Mouse (Mus musculus): ENCODE results near the gene Efcab1.
"Not testable (repeated sequence)": the region's sequence is repeated elsewhere in the genome, so short reads cannot be mapped to it uniquely, and the experiment has no call there.

Gene Efcab1

DNA sequence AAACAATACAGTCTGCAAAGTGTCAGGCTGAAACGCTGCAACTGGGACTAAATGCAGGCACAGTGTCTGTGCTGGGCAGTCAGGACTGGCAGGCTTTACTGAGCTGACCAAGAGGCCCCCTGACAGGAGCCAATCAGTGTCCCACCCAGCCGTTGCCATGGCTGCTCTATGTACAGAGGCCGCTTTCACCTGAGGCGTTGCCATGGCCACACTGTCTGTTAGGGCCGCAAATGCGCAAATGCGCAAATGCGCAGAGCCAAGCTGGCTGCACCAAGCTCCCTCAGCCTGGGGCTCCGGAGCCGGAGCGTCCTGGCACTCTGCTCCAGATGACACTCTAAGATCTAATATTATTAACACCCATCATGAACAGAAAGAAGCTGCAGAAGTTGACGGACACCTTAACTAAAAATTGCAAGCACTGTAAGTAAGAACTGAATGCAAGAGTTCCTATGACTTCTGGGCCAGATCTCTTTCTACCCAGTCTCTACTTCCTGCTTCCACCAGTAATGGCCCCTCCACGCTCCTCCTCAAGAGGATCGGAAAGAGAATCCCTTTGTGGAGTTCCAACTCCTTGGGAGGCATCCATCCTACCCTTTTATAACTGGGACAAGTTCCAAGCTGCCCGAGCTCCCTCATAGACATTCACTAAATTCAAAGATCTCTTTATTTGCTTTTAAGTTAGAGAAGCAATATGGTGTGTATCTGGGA, at the start of gene Efcab1:
Efcab1 (plus strand) TSS at position 214 of the 708 bp plus-strand sequence.
- DNase-seq (ENCODE audit: low read depth, low spot score): peak; percentile 26

DNA sequence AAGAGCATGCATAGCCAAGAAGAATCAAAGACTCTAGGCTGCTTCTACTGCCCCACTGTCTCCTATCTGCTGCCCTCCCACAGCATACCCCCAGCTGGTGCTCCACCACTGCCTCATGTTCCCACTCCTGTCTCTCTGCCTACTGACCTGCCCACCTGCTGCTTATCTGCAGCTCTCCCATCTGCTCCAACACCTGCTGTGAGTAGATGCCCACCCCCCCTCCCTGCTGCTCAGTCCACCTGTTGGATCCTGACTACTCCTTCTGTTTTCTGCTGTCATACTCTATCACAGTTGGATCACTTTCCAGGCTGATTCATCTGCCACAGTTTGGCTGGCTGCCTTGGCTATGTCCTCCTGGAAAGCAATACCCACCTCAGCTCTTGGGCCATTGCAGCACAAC, 47.0 kb upstream of the Efcab1 start:
- no peak for DNase-seq (ENCODE audit: low read depth, low spot score)

DNA sequence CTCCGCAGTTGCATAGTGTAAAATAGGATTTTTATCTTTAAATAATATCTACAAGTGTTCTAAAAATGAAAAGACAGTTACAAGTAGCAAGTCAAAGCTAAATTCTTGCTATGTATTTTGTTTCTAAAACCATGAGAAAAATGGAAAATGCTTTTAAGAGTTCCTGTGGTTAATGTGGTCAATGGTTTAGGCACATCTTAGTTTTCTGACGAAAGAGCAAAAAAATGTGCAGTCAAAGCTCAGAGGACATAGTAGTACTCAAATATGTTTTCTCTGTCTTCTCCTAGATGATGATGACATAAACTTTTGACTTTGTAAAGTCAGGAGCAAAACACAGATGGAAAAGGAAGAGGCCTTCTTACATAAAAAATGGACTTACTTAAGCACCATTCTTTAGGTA, 21.5 kb upstream of the Efcab1 start:
- no peak for DNase-seq (ENCODE audit: low read depth, low spot score)

DNA sequence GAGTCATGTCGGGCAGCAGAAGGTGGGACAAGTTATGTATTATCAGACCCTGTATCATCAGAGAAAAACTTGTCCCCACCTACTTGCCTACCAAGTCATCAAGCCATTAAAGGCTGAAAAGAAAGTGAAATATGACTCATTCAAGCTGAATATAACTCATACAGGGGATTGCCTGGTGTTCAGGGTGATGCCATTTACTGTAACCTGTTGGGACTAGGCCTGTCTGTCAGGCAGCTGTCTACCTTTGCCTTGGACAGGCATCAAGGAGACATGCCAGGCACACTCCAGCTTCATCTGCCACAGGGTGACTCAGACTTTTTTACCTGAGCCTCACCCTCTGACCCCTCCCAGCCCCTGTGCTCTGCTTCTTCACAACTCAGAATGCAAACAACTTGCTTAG, 21.0 kb upstream of the Efcab1 start:
- DNase-seq (ENCODE audit: low read depth, low spot score): no peak

DNA sequence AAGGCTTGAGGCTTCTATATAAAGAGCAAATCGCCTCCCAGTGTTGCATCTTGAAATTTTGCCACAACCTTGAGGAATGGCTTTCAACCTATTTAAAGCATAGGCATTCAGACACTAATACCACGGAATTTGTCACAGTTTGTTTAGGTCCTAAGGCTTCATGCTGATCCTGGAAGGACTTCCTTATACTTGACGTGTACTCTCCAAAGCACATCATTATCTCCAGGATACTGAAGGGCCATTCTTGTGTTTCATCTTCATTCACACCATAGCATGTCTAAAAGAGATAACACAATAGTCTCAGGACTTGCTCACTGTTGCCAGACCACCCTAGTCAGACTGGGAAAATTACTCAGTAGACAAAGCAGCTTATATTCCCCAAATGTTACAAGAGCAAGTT, 13.9 kb upstream of the Efcab1 start:
- DNase-seq (ENCODE audit: low read depth, low spot score): no peak

DNA sequence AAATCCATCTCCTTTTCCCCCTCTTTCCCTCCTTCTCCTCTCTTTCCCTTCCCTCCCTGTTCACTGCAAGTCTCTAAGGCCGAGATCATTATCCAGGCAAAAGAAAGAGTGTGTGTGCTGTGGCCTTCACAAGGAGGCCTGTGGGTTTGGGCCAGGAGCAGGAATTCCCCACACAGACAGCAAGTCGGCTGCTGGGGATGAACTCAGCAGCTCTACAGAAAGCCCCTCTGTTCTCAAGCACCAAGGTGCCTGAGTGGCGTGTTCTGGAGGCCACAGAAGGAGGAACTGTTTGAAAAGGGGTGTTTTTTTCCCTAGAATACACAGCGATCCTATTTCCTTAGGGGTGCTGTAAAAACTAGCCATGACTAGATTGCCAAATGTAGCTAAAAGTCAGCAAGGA, 12.5 kb upstream of the Efcab1 start:
- DNase-seq (ENCODE audit: low read depth, low spot score): no peak

- no peak for DNase-seq (ENCODE audit: low read depth, low spot score)
These were observed 11.7 kb upstream of the Efcab1 start for GRCm38 (mm10) chr16:14894713-14895112.

DNA sequence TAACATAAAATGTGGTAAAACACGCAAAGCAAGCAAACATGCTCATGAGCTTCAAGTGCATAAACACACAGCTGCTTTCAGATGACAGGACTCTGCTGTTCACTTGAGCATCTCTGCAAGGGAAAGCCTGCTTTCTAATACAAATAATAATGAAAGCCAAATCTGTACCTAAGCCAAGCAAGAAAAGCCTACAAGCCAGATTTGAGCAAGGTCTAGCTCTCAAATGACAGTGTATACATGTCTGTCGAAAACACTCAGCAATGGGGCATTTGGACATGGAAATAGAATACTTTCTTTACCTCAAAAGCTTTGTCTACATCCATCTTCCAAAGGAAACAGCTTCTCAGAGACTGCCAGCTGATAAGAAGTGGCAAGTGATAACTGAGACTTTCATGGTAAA, 10.9 kb upstream of the Efcab1 start:
- DNase-seq (ENCODE audit: low read depth, low spot score): no peak

DNA sequence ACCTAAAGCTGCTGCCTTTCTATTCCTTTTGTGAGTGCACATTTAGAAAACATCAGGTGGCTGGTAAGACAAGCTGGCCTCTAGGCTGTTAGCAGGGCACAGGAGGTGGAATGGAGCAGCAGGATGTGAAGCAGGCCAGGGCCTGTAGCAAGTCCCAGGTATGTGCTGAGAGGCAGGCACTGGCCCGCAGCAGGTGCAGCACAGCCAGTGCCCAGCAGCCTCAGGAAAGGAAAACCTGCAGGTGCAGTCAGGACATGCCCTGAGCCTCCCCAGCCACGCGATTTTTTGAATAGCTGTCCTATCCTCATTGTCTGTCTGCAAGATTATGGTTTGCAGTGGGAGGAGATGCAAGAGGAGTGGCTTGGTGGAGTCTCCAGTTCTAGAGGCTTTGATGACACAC, 24.3 kb downstream of the Efcab1 start:
- DNase-seq (ENCODE audit: low read depth, low spot score): not testable (repeated sequence)

DNA sequence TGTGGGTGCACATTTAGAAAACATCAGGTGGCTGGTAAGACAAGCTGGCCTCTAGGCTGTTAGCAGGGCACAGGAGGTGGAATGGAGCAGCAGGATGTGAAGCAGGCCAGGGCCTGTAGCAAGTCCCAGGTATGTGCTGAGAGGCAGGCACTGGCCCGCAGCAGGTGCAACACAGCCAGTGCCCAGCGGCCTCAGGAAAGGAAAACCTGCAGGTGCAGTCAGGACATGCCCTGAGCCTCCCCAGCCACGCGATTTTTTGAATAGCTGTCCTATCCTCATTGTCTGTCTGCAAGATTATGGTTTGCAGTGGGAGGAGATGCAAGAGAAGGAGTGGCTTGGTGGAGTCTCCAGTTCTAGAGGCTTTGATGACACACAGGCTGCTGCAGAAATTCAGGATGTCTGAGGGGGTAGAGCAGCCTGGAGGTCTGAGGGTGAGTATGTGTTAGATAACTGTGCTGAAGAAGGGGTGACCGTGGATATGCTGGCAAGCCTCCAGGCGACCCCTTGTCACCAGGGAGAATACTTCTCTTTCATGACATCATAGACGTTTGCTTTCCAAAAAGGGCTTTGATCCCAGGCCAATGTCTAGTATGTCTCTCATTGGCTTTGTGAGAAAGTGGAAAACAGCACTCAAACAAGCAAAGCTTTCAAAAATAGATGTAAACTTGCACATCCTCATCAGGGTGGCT, 30.2 kb downstream of the Efcab1 start:
- DNase-seq (ENCODE audit: low read depth, low spot score): not testable (repeated sequence)

DNA sequence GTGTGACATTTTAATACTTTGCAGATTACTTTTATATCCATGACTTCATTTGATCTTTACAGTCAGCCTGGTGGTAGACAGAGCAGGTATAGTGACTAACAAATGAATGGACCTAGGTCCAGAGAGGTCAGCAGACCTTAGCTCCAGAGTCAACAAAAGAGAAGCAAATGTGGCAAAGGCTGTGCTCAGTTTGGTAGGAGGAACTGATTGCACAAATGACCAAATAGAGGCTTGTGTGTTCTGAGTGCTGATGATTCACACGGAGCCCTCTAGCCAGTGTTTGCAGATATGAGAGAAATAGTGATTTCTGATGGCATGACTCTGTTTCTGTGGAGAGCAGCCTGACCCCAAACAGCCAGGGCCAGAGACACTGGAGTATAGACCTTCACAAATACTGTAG, 33.1 kb downstream of the Efcab1 start:
- DNase-seq (ENCODE audit: low read depth, low spot score): no peak

DNA sequence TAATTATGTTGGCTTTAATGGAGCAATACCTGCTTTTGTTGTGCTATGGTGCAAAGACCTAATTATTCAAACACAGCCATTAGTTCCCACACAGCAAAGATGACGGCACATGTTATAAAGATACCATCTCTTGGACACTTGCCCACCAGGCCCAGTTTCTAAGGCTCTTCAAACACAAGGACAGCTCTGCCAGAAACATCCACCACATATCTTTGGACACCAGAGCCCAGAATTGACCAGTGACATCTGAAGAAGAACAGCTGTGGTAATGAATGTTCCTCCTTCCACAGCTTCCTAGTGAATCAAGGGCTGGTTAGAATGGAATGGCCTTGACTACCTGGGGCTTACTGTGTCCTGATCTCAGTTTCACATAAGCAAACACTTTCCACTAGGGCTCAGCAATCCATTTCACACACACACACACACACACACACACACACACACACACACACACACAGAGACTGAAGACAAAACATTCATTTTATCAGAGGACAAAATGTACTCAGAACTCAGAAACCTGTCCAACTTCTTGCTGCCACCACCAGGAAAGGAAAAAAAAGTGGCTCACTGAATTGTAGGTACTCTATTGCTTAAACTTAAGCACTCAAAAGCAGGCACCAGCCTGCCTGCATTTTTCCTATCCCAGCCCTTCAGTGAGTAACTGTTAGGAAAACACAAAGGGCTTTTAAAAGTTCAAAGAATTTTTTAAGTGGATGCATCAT, 33.7 kb downstream of the Efcab1 start:
- DNase-seq (ENCODE audit: low read depth, low spot score): no peak

DNA sequence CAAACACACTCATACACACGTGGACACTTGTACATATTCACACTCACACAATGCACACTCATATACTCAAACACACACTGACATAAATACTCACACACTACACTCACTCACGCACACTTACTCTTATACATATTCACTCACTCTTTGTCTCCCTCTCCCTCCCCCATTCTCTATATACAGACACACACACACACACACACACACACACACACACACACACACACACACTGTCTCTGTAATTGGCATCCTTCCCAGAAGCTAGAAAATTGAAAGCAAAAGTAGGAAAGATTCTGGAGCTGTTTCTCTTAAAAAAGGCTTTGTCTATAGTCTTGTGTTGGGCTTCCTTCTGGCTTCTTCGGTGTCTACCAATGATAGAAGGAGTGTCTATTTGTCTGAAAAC, 34.5 kb downstream of the Efcab1 start:
- DNase-seq (ENCODE audit: low read depth, low spot score): no peak

GRCm38 (mm10) chr16:14943530-14943929, 37.1 kb downstream of the Efcab1 start:
- DNase-seq (ENCODE audit: low read depth, low spot score): no peak

- DNase-seq (ENCODE audit: low read depth, low spot score): not testable (repeated sequence)
These were observed 41.2 kb downstream of the Efcab1 start for GRCm38 (mm10) chr16:14947561-14947960.

DNA sequence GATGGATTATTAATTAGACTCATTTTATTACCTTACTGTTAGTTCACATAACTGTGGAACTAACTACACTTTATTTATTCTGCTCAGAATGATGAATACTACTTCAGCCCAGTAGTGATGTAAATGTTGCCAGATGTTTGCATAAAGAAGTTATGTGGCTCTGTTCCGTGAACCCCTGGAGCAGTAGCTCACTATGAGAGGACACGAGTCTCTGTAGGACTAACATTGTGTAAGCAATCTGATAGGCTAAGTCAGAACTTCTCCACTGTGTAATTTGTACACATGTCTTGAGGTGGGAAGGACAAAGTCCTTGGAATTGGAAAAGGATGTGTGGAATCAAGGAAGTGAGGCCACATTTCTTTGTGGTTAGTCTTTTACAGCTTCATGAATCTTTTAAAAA, 45.5 kb downstream of the Efcab1 start:
- no peak for DNase-seq (ENCODE audit: low read depth, low spot score)

DNA sequence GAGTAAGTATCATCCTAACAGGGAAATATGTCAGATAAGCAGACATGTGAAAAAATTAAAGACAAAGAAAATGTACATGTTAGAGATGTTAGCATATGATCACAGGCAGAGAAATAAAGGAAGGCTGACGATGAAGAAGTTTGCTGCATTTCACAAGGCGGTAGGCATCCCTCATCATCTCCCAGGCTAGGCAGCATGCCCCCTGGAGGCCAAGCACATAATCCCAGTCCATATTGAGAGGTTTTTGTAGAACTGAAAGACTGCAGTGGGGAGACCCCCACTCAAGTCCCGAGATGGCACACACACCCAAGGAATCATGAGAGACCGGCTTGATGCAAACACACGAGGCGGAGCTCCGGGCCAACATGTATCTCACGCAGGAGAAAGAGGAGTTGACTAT, 53.3 kb downstream of the Efcab1 start:
- no peak for DNase-seq (ENCODE audit: low read depth, low spot score)

DNA sequence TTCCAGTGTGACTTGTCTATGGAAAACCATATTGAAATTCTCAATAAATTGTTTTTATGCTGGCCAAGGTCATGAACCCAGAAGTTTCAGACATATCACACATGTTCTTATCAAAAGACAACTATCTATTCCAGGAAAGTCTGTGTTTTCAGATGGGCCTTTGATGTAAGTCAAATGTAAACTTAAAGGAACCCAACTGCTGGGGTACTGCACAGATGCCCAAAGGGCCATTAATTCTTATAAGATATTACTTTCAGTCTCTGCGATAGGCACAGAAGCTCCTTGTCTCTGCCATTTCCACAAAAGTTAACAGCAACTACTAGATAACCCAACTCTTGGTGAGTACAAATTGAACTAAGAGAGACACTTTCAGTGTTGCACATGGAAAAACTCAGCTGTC, 67.3 kb downstream of the Efcab1 start:
- DNase-seq (ENCODE audit: low read depth, low spot score): no peak

- no peak for DNase-seq (ENCODE audit: low read depth, low spot score)
These were observed 72.8 kb downstream of the Efcab1 start for GRCm38 (mm10) chr16:14979228-14979627.

DNA sequence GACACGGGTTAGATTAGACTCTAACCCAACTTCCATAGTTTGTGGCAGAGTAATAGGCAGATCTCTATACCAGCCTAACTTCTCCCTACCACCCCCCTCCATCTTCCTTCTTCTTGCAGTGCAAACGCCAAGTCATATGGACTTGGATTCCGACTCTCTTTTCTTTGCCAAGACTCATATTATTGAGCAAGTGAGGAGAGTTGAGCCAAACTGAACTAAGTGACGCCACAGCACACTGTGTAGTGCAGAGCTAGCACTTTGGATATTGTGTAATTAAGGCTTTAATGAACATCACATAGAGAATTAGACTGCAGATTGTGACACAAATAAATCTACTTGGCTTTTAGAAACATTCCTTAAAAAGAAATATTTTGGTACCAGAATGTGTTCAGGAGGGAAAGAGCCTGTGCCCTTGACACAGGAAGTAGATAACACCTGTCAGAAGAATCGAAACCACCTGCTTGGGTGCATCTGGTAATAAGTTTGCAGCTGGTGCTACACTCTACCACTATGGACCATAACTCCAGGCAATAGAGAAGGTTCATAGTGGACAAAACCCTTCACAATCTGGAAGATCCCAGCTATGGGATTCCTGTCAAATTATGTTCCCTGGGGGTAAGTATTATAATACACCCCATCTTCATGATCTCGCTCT, 83.3 kb downstream of the Efcab1 start:
- no peak for DNase-seq (ENCODE audit: low read depth, low spot score)

- no peak for DNase-seq (ENCODE audit: low read depth, low spot score)
These were observed 84.6 kb downstream of the Efcab1 start for GRCm38 (mm10) chr16:14991001-14991400.

GRCm38 (mm10) chr16:14992461-14993107, 86.2 kb downstream of the Efcab1 start:
- no peak for DNase-seq (ENCODE audit: low read depth, low spot score)
